Mouse (Mus musculus) spleen, postnatal 36 days (tissue): ENCODE measurements around the gene Calm5.
"Not testable (repeated sequence)": the region's sequence is repeated elsewhere in the genome, so short reads cannot be mapped to it uniquely, and the experiment has no call there.

Experiments used
- DNase-seq, 2 experiments: peaks; one replicate each; pipeline ENCODE4 v3.0.0; 2022; ENCODE audit warnings: low spot score in 2 of 2, mixed read lengths in 1 of 2

Calm5 gene

DNA sequence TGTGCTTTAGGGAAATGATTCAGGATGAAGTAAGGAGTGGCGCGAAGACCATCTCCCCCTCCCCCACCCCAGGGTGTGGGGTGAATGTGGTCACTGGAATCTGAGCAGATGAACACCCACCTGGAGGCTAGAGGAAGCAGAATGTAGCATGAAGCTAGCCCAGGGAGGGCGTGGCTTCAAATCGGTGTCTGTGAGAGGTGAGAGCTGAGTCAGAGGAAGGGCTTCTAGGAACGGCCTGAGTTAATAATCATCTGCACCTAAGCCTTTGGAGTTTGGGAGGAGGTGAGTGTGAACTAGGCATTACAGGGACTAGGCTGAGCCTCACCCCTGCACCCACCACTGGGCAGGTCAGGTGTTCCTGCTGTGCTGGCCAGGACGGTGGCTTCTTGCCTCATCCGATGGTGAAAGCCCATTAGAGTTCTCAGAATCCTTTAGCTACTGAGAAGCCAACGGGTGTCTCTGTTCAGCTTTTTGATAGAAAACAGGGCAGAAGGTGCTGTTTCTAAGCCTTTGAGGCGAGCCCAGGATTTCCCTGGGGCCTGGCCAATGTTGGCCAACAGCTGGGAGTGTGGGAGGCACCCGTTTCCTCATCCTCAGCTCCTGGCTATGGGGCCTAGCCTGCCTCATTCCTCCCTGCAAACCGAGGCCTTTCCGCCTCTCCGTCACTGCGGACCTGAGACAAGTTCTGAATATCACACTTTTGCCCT, 11.8 kb downstream of the Calm5 start:
- no peak for DNase-seq

- no peak for DNase-seq
These were observed 12.5 kb downstream of the Calm5 start for GRCm38 (mm10) chr13:3866355-3867052.

- peak; percentile 45 to 64 for DNase-seq
These were observed 13.2 kb downstream of the Calm5 start for GRCm38 (mm10) chr13:3867158-3867557.

GRCm38 (mm10) chr13:3869901-3870300, 15.9 kb downstream of the Calm5 start:
- DNase-seq = no peak

DNA sequence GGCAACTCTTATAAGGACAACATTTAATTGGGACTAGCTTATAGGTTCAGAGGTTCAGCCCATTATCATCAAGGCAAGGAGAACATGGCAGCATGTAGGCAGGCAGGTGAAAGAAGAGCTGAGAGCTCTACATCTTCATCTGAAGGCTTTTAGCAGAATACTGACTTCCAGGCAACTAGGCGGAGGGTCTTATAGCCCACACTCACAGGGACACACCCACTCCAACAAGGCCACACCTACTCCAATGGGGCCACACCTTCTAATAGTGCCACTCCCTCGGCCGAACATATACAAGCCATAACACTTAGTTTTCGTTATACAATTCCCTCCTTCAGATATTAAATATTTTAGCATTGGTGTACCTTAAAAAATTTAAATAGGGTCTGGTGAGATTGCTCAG, 18.9 kb downstream of the Calm5 start:
- DNase-seq = no peak

DNA sequence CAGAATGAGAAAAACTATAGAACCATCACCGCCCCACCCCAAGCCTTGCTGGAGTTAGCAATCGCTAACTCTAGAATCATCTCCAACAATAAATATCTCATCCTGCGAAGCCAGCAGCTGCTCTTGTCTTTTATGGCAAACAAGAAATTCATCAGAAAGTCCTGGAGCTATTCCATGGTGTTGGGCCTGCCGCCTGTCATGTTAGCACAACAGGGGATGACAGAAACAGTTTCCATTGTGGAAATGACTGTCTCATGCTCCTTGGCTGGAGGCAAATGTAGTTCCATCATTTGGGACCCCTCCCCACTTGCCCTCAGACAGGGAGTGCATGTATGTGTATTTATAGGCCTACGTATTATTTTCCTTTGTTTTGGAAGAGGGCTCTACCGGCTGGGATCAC, 22.5 kb downstream of the Calm5 start:
- no peak for DNase-seq

DNA sequence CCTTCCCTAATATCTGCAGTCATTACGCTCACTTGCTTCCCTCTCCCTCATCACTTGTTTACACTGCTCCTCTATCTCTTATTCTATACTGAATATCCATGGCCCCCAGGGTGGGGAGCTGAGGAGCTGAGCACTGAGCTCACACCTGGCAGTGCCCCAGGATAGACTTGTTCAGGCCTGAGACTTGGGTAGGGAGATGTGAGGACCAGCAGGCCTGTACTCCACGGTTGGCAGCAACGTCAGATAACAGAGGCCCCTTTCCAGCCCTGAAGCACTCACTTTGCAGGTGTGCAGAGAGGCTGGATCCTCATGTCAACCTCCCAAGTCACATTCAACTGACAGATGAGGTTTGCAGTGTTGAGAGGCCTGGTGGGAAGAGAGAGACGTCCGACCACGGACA, 23.2 kb downstream of the Calm5 start:
- no peak for DNase-seq

GRCm38 (mm10) chr13:3877679-3878220, 23.8 kb downstream of the Calm5 start:
- no peak for DNase-seq

DNA sequence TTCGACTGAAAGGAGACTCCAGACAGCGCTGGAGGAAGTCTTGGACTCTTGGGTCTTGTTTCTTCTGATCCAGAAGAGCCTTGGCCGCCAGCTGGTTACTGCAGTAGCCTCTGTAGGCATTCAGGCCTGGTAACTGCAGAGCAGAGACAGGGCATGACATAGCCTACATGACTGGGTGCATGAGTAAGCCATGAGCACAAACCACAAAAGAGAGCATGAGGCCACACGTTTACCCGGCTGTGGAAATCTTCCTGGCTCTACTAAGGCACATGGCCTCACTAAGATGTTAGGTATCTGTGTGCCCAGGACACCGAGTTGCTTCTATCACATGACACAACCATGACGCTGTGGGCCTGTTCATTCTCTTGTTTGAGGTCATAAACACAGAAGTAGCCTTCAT, 32.7 kb downstream of the Calm5 start:
- DNase-seq = no peak

- DNase-seq = no peak
These were observed 35.1 kb downstream of the Calm5 start for GRCm38 (mm10) chr13:3889111-3889510.

DNA sequence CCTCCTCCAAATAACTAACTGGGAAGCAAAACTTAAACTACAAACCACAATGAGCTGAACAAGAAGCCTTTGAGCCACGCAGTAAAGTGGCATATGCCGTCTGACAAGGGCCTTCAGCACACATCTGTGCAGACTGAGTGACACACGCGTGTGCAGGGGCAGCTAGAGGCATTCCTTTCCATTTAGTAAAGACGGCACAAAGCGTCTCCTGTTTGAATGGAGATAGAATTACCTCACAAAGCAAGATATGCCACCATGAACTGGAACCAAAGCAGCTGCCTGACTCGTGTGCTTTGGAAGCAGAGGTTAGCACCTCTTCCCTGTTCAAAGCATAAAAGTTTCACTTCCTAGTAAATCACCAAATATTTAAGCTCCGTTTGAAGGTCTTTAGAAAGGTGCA, 36.1 kb downstream of the Calm5 start:
- no peak for DNase-seq

DNA sequence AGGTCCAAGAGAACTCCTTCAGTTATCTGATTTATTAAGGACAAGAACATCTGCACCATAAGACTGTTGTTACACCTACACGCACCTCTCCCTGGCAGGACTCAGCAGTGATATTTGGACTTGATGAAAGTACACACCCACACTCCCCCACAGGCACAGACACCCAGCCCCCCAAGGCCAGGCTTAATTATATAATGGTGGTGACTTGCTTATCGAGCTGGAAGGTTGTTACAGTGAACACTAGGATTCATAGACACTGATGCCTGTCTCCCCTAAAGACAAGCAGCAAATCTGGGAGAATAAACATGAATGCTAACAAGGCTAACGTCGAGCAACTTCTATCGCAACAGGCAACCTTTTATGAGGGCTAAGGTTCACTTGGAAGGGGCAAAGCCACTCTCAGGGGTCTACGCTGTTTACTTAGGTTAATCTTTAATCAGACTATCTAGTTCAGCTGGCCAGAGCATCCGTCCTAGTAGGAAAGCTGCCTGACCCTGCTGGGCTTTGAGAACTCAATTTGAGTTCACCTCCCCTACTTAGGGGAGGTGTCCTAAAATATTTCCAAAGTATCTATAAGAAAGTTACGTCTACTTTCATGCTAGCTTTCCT, 37.6 kb downstream of the Calm5 start:
- DNase-seq = no peak

DNA sequence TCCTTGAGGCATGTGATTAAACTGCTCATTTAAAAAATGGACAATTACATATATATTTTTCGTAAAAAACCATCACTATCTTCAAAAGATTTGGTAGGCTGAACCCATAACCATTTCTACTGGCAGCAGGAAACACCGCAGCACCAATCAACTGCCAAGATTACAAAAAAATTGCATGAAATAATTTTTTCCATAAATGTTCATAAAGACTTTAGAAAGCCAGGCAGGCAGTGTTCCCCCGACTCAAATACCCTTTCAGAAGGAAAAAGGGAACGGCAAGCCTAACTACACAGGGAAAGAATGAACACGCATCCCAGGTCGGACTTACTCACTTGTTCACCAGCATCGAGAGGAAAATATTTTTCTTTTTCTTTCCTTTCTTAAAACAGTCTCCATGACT, 38.6 kb downstream of the Calm5 start:
- DNase-seq = no peak

- peak; percentile 90 to 92 for DNase-seq
These were observed 39.3 kb downstream of the Calm5 start for GRCm38 (mm10) chr13:3893126-3893734.

- DNase-seq = no peak
These were observed 40.6 kb downstream of the Calm5 start for GRCm38 (mm10) chr13:3894549-3894948.

DNA sequence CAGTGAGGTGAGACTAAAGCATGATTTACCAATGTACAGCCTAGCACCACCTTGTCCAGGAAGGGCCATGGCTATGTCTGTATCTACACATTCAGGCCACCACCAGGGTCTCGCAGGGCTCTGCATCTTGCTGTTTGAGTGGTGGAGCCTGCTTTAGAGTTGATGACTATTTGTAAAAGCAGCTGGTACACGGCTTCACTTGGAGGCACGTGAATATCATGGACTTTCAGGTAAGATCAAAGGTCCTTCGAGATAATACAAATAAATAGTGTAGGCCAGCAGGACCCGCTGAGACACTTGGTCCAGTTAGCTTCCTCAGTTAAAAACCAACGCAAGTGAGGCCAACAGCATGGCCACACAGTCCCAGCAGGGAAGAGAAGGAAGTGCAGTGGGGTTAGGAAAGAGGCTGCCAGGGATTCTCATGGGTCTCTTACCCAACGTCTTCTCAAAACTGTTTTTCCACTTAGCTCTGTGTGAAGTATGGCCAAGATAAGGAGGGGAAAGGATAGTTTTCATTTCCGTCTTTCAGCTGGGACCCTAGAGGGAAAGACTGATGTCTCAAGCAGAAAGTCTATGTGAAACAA, 41.5 kb downstream of the Calm5 start:
- DNase-seq = no peak

DNA sequence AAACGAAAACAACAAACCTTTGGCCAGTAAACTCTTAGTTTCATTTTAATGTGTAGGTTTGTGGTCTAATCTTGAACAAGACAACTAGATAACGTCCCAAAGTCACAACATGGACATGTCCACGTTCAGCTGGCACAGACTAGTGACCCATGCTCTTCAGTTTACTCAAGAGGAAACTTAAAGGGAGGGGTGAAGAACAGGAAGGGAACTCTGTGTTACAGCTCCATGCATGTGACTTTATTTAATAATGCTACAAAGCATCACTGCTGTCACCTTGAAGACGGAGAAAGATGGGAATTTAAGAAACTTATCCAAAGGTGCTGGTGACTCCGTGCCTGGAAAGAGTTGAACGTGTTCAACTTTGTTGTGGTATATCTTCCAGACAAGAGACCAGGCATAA, 42.1 kb downstream of the Calm5 start:
- no peak for DNase-seq

DNA sequence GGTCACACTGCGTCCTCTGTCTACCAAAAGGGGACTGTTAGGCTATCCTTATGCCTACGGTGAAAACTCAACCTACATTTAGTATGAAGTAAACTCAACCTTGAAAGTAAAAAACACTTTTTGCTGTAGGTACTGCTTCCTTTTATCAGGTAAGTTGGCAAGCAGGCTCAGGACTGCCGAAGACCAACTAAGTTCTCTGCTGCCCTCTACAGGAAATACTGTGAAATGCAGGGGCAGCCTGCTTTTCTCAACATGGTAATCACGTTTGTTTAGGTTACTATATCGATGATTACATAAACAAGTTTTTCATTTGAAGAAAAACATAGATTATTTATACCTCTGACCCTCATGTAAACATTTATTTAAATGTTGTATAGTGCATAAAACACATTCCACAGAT, 42.9 kb downstream of the Calm5 start:
- peak; percentile 67 to 71 for DNase-seq

GRCm38 (mm10) chr13:3898202-3898601, 44.2 kb downstream of the Calm5 start:
- not testable (repeated sequence) for DNase-seq

DNA sequence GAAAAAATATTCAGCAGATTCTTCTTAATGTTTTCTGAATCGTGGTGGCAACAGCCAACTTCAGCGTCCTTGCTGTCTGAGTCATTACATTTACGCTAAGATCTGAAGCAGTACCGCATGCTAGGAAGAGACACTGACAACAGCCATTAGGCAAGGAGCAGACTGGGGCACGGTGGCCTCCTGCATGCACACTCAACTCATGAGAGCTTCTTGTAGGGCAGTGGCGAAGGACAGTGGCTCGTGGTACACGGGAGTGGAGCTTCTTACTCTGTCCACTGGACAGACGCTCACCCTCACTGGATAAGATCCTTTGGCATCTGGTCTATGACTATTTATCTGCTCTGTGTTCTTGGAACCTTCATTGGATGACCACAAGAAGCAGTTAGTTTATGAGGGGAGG, 45.3 kb downstream of the Calm5 start:
- no peak for DNase-seq
